Mouse (Mus musculus) MEL (cell line): ENCODE measurements around the gene Trim65. TPM values are rescaled to one million over a fixed set of nuclear protein-coding genes. Genes with fewer than 3 reads are reported as not detected.

Experiments
- DNase-seq: peaks from one replicate; pipeline ENCODE4 v3.0.0; 2011; ENCODE audit warnings: low read depth, low spot score
- H3K27ac ChIP-seq: 2 replicates; pipeline ENCODE4 v1.5.1; 2012; ENCODE audit warnings: low read depth, mild to moderate bottlenecking, control low read depth, low read length, moderate library complexity; ENCODE audit not compliant: control insufficient read depth
- H3K27me3 ChIP-seq, 2 experiments: fragments of 150-350 bp in 1 of 2; sonication (generic) in 1 of 2; 2 replicates each; pipeline ENCODE4 v1.6.1; 2012; ENCODE audit warnings: low read length in 2 of 2, mild to moderate bottlenecking in 2 of 2, improper control_type of control experiment in 1 of 2, moderate library complexity in 1 of 2; ENCODE audit not compliant: insufficient read depth in 2 of 2, control insufficient read depth in 1 of 2
- H3K36me3 ChIP-seq, 2 experiments: 2 replicates each; pipeline ENCODE4 v1.6.1; 2012 to 2014; ENCODE audit warnings: low read length in 2 of 2, improper control_type of control experiment in 1 of 2, inconsistent platforms in 1 of 2, mild to moderate bottlenecking in 1 of 2; ENCODE audit not compliant: insufficient read depth in 2 of 2, control insufficient read depth in 1 of 2
- H3K4me1 ChIP-seq, 2 experiments: fragments of 150-350 bp in 1 of 2; sonication (generic) in 1 of 2; 2 replicates each; pipeline ENCODE4 v1.6.1; 2012; ENCODE audit warnings: low read length in 2 of 2, improper control_type of control experiment in 1 of 2, mild to moderate bottlenecking in 1 of 2; ENCODE audit not compliant: insufficient read depth in 2 of 2, control insufficient read depth in 1 of 2
- H3K4me3 ChIP-seq, 2 experiments: fragments of 150-350 bp in 1 of 2; sonication (generic) in 1 of 2; 2 replicates each; pipeline ENCODE4 v1.5.1; 2012; ENCODE audit warnings: low read depth in 2 of 2, low read length in 2 of 2, mild to moderate bottlenecking in 2 of 2, moderate library complexity in 2 of 2, control low read depth in 1 of 2, improper control_type of control experiment in 1 of 2; ENCODE audit not compliant: control insufficient read depth in 1 of 2, insufficient read depth in 1 of 2
- H3K79me2 ChIP-seq: 2 replicates; pipeline ENCODE4 v1.6.1; 2012; ENCODE audit warnings: mild to moderate bottlenecking, low read length, moderate library complexity; ENCODE audit not compliant: control insufficient read depth, poor library complexity, insufficient read depth
- H3K9ac ChIP-seq: 2 replicates; pipeline ENCODE4 v1.6.1; 2012; ENCODE audit warnings: low read depth, mild to moderate bottlenecking, control low read depth, low read length, moderate library complexity; ENCODE audit not compliant: control insufficient read depth, poor library complexity, severe bottlenecking
- H3K9me3 ChIP-seq: fragments of 150-350 bp; sonication (generic); replicated peaks from 2 replicates; pipeline ENCODE4 v1.6.1; 2012; ENCODE audit warnings: mild to moderate bottlenecking, low read length, improper control_type of control experiment, moderate library complexity; ENCODE audit not compliant: insufficient read depth
- BHLHE40 ChIP-seq: IDR thresholded peaks from 2 replicates; pipeline ENCODE4 v1.6.1; 2012; ENCODE audit warnings: low read depth, mild to moderate bottlenecking, inconsistent platforms, low read length, improper control_type of control experiment, borderline replicate concordance
- CHD1 ChIP-seq: IDR thresholded peaks from 2 replicates; pipeline ENCODE4 v1.6.1; 2012; ENCODE audit warnings: low read depth, mild to moderate bottlenecking, inconsistent platforms, low read length, improper control_type of control experiment
- CHD2 ChIP-seq: IDR thresholded peaks from 2 replicates; pipeline ENCODE4 v1.6.1; 2011; ENCODE audit warnings: low read length, improper control_type of control experiment
- CTCF ChIP-seq, 3 experiments: IDR thresholded peaks in 2 of 3; conservative IDR thresholded peaks in 1 of 3; 2 replicates each; pipeline ENCODE4 v1.5.1; 2011 to 2012; ENCODE audit warnings: low read length in 3 of 3, low read depth in 2 of 3, mild to moderate bottlenecking in 2 of 3, improper control_type of control experiment in 1 of 3, inconsistent platforms in 1 of 3, mixed read lengths in 1 of 3, moderate library complexity in 1 of 3; ENCODE audit not compliant: control insufficient read depth in 1 of 3, insufficient read depth in 1 of 3, poor library complexity in 1 of 3, severe bottlenecking in 1 of 3
- E2F4 ChIP-seq: IDR thresholded peaks from 2 replicates; pipeline ENCODE4 v1.6.1; 2011; ENCODE audit warnings: low read depth, low read length, improper control_type of control experiment, borderline replicate concordance
- ELF1 ChIP-seq: IDR thresholded peaks from 2 replicates; pipeline ENCODE4 v1.6.1; 2014; ENCODE audit warnings: low read depth, mild to moderate bottlenecking, inconsistent platforms, low read length, improper control_type of control experiment, moderate library complexity
- EP300 ChIP-seq, 2 experiments: IDR thresholded peaks; 2 replicates each; pipeline ENCODE4 v1.6.1; 2011; ENCODE audit warnings: improper control_type of control experiment in 2 of 2, low read length in 2 of 2, low read depth in 1 of 2, mild to moderate bottlenecking in 1 of 2
- ETS1 ChIP-seq: IDR thresholded peaks from 2 replicates; pipeline ENCODE4 v1.6.1; 2012; ENCODE audit warnings: low read depth, mild to moderate bottlenecking, inconsistent platforms, low read length, improper control_type of control experiment, moderate library complexity
- GABPA ChIP-seq: IDR thresholded peaks from 2 replicates; pipeline ENCODE4 v1.6.1; 2012; ENCODE audit warnings: low read depth, mild to moderate bottlenecking, inconsistent platforms, low read length, improper control_type of control experiment, moderate library complexity
- GATA1 ChIP-seq: IDR thresholded peaks from 2 replicates; pipeline ENCODE4 v1.6.1; 2011; ENCODE audit warnings: low read depth, low read length, improper control_type of control experiment
- HCFC1 ChIP-seq: IDR thresholded peaks from 2 replicates; pipeline ENCODE4 v1.6.1; 2012; ENCODE audit warnings: low read depth, mild to moderate bottlenecking, inconsistent platforms, low read length, improper control_type of control experiment, moderate library complexity
- JUND ChIP-seq: IDR thresholded peaks from 2 replicates; pipeline ENCODE4 v1.6.1; 2011; ENCODE audit warnings: low read depth, mild to moderate bottlenecking, improper control_type of control experiment, low read length
- KAT2A ChIP-seq: conservative IDR thresholded peaks from 2 replicates; pipeline ENCODE4 v1.6.1; 2012; ENCODE audit warnings: low read depth, low read length, improper control_type of control experiment, inconsistent platforms
- MAFK ChIP-seq: IDR thresholded peaks from 2 replicates; pipeline ENCODE4 v1.6.1; 2011; ENCODE audit warnings: low read depth, mild to moderate bottlenecking, low read length, improper control_type of control experiment, borderline replicate concordance
- MAX ChIP-seq: IDR thresholded peaks from 2 replicates; pipeline ENCODE4 v1.6.1; 2011; ENCODE audit warnings: low read length, improper control_type of control experiment
- MAZ ChIP-seq: IDR thresholded peaks from 2 replicates; pipeline ENCODE4 v1.6.1; 2012; ENCODE audit warnings: low read depth, mild to moderate bottlenecking, inconsistent platforms, low read length, improper control_type of control experiment
- MEF2A ChIP-seq: IDR thresholded peaks from 2 replicates; pipeline ENCODE4 v1.6.1; 2014; ENCODE audit warnings: low read depth, mild to moderate bottlenecking, inconsistent platforms, low read length, improper control_type of control experiment; ENCODE audit not compliant: poor library complexity, insufficient replicate concordance, severe bottlenecking; ENCODE audit errors: extremely low read depth
- MXI1 ChIP-seq: IDR thresholded peaks from 2 replicates; pipeline ENCODE4 v1.6.1; 2011; ENCODE audit warnings: mild to moderate bottlenecking, low read depth, low read length, improper control_type of control experiment
- MYB ChIP-seq: IDR thresholded peaks from 2 replicates; pipeline ENCODE4 v1.6.1; 2011; ENCODE audit warnings: mild to moderate bottlenecking, low read depth, low read length, improper control_type of control experiment
- MYC ChIP-seq: IDR thresholded peaks from 2 replicates; pipeline ENCODE4 v1.6.1; 2011; ENCODE audit warnings: low read depth, mild to moderate bottlenecking, low read length, improper control_type of control experiment, moderate library complexity
- NELFE ChIP-seq: IDR thresholded peaks from 2 replicates; pipeline ENCODE4 v1.6.1; 2011; ENCODE audit warnings: low read depth, low read length, improper control_type of control experiment
- NRF1 ChIP-seq: IDR thresholded peaks from 2 replicates; pipeline ENCODE4 v1.6.1; 2014; ENCODE audit warnings: low read depth, mild to moderate bottlenecking, inconsistent platforms, low read length, improper control_type of control experiment, moderate library complexity; ENCODE audit not compliant: poor library complexity, insufficient read depth, severe bottlenecking
- POLR2A ChIP-seq, 2 experiments: IDR thresholded peaks; 2 replicates each; pipeline ENCODE4 v1.6.1; 2011 to 2012; ENCODE audit warnings: low read length in 2 of 2, mild to moderate bottlenecking in 2 of 2, control low read depth in 1 of 2, improper control_type of control experiment in 1 of 2, low read depth in 1 of 2, moderate library complexity in 1 of 2; ENCODE audit not compliant: control insufficient read depth in 1 of 2, insufficient read depth in 1 of 2, poor library complexity in 1 of 2
- POLR2AphosphoS2 ChIP-seq: IDR thresholded peaks from 2 replicates; pipeline ENCODE4 v1.6.1; 2011; ENCODE audit warnings: low read length, improper control_type of control experiment
- POLR2AphosphoS5 ChIP-seq: IDR thresholded peaks from 2 replicates; pipeline ENCODE4 v1.6.1; 2012; ENCODE audit warnings: low read depth, borderline replicate concordance, mild to moderate bottlenecking, inconsistent platforms, low read length, moderate library complexity, mixed read lengths
- RAD21 ChIP-seq: IDR thresholded peaks from 2 replicates; pipeline ENCODE4 v1.6.1; 2011; ENCODE audit warnings: mild to moderate bottlenecking, low read depth, low read length, improper control_type of control experiment
- RCOR1 ChIP-seq: IDR thresholded peaks from 2 replicates; pipeline ENCODE4 v1.6.1; 2012; ENCODE audit warnings: low read depth, mild to moderate bottlenecking, inconsistent platforms, low read length, improper control_type of control experiment
- SIN3A ChIP-seq: IDR thresholded peaks from 2 replicates; pipeline ENCODE4 v1.6.1; 2012; ENCODE audit warnings: low read length, improper control_type of control experiment, inconsistent platforms
- SMC3 ChIP-seq: IDR thresholded peaks from 2 replicates; pipeline ENCODE4 v1.6.1; 2011; ENCODE audit warnings: low read depth, low read length, improper control_type of control experiment
- TAL1 ChIP-seq: IDR thresholded peaks from 2 replicates; pipeline ENCODE4 v1.6.1; 2012; ENCODE audit warnings: mild to moderate bottlenecking, inconsistent platforms, low read length, moderate library complexity, mixed read lengths
- TBP ChIP-seq: IDR thresholded peaks from 2 replicates; pipeline ENCODE4 v1.8.0; 2011; ENCODE audit warnings: low read depth, low read length, improper control_type of control experiment
- TCF12 ChIP-seq: IDR thresholded peaks from 2 replicates; pipeline ENCODE4 v1.6.1; 2014; ENCODE audit warnings: low read depth, mild to moderate bottlenecking, inconsistent platforms, low read length, improper control_type of control experiment, moderate library complexity
- UBTF ChIP-seq: IDR thresholded peaks from 2 replicates; pipeline ENCODE4 v1.6.1; 2012; ENCODE audit warnings: low read depth, mild to moderate bottlenecking, inconsistent platforms, low read length, improper control_type of control experiment, moderate library complexity, borderline replicate concordance; ENCODE audit not compliant: insufficient read depth
- USF2 ChIP-seq, 2 experiments: IDR thresholded peaks; 2 replicates each; pipeline ENCODE4 v1.6.1; 2011 to 2012; ENCODE audit warnings: improper control_type of control experiment in 2 of 2, low read length in 2 of 2, borderline replicate concordance in 1 of 2, inconsistent platforms in 1 of 2, low read depth in 1 of 2, mild to moderate bottlenecking in 1 of 2; ENCODE audit not compliant: insufficient read depth in 1 of 2
- ZC3H11A ChIP-seq: IDR thresholded peaks from 2 replicates; pipeline ENCODE4 v1.6.1; 2012; ENCODE audit warnings: low read depth, mild to moderate bottlenecking, inconsistent platforms, low read length, improper control_type of control experiment
- ZKSCAN1 ChIP-seq: IDR thresholded peaks from 2 replicates; pipeline ENCODE4 v1.6.1; 2012; ENCODE audit warnings: low read depth, mild to moderate bottlenecking, inconsistent platforms, low read length, improper control_type of control experiment, moderate library complexity
- ZMIZ1 ChIP-seq: IDR thresholded peaks from 2 replicates; pipeline ENCODE4 v1.6.1; 2012; ENCODE audit warnings: low read depth, mild to moderate bottlenecking, inconsistent platforms, low read length, improper control_type of control experiment, moderate library complexity
- ZNF384 ChIP-seq: IDR thresholded peaks from 2 replicates; pipeline ENCODE4 v1.6.1; 2012; ENCODE audit warnings: low read depth, mild to moderate bottlenecking, inconsistent platforms, low read length, improper control_type of control experiment
- polyA plus RNA-seq, 2 experiments: library from polyadenylated mRNA; stranded (reverse) in 1 of 2; unstranded in 1 of 2; fragments of >175 nt in 1 of 2; fragments of >200 nt in 1 of 2; gene quantifications; 2 replicates each; pipeline versions ENCODE4 v1.2.1 to v1.2.4; 2012; ENCODE audit warnings: low replicate concordance in 2 of 2, low read depth in 1 of 2; ENCODE audit not compliant: insufficient read length in 2 of 2, insufficient read depth in 1 of 2, missing spikeins in 1 of 2
- total RNA-seq: library from RNA; depleted of rRNA; stranded (reverse); fragments of 300-350 nt; gene quantifications from 2 replicates; pipeline ENCODE4 v1.2.3, GENCODE M21; 2012

Gene Trim65
- total and polyA plus RNA-seq, 3 experiments: 8.8 to 10.7 TPM; not detected in 1

DNA sequence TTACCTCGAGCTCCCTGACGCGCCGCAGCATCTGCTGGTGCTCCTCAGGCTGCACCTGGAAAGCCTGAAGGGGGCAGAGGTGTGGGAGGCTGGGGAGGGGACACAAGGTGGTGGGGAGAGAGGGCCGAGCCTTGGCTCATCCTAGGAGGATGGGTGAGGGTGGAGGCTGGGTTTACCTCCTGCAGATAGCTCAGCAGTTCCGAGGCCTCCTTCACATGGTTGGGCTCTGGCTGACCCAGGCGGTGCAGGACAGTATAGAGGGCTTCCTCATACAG lies 54.7 kb downstream of the Trim65 start:
- peak; percentile 67 for DNase-seq
- no peaks in the 10 kb centered on the region for H3K9me3 ChIP-seq
- H3K4me1 ChIP-seq: peaks cover 11 to 21% of the 10 kb centered on the region in 2 experiments
- H3K27me3 ChIP-seq: no peaks in the 10 kb centered on the region
- peaks cover 21% of the 10 kb centered on the region for H3K79me2 ChIP-seq
- H3K9ac ChIP-seq: peak overlapping the region; percentile 94
- peaks cover 0 to 24% of the 10 kb centered on the region in 2 experiments; a peak in 2 of 4 replicates for H3K36me3 ChIP-seq
- H3K4me3 ChIP-seq: peak overlapping the region; percentile 59 to 78
- H3K27ac ChIP-seq: peak overlapping the region; percentile 97
- TF ChIP-seq MXI1 (peak; percentile 1; the same call in 1 of the 2 replicates), ZNF384 (no peak), POLR2A (IDR thresholded peaks at IDR 0.05; ENCODE audit: control insufficient read depth in 1 of 2, insufficient read depth in 1 of 2, low read depth in 1 of 2, low read length in 2 of 2, poor library complexity in 1 of 2) (no peak), ELF1 (no peak), MYC (no peak), MAZ (no peak), RCOR1 (no peak), POLR2AphosphoS5 (no peak), CHD2 (peak; percentile 31; the same call in 1 of the 2 replicates), MAFK (no peak), NRF1 (no peak), ZKSCAN1 (no peak), JUND (no peak), TCF12 (no peak), GATA1 (no peak), RAD21 (no peak), TAL1 (no peak), EP300 (IDR thresholded peaks at IDR 0.05; ENCODE audit: low read depth in 1 of 2, low read length in 2 of 2) (no peak), SMC3 (no peak), SIN3A (no peak), BHLHE40 (no peak), GABPA (no peak), KAT2A (no peak), ZC3H11A (no peak), HCFC1 (0 out of 2 replicates have a peak, but pooled peaks have one; percentile 18), MYB (no peak), TBP (0 out of 2 replicates have a peak, but pooled peaks have one; percentile 14), UBTF (no peak), CTCF (IDR thresholded peaks at IDR 0.05 in 2 of 3, conservative IDR thresholded peaks at IDR 0.05 in 1 of 3; ENCODE audit: control insufficient read depth in 1 of 3, insufficient read depth in 1 of 3, low read depth in 2 of 3, low read length in 3 of 3, poor library complexity in 1 of 3, severe bottlenecking in 1 of 3) (peak in 1 of 3 experiments; percentile 30; a peak in 2 of 6 replicates), USF2 (IDR thresholded peaks at IDR 0.05; ENCODE audit: borderline replicate concordance in 1 of 2, insufficient read depth in 1 of 2, low read depth in 1 of 2, low read length in 2 of 2) (no peak), POLR2AphosphoS2 (no peak), NELFE (no peak), E2F4 (no peak), CHD1 (peak; percentile 61), MEF2A (no peak), ZMIZ1 (no peak; the same call in 1 of the 2 replicates), MAX (0 out of 2 replicates have a peak, but pooled peaks have one; percentile 12), ETS1 (no peak)
